Mouse (Mus musculus) forebrain, embryonic 11.5 days (tissue): Measurements from ENCODE around the gene Ccdc90b. TPM values are rescaled to one million over a fixed set of nuclear protein-coding genes. Genes with fewer than 3 reads are reported as not detected.

Experiments used
- ATAC-seq: fragments of 200-750 bp; cut with Nextera tagmentation; replicated peaks from 2 replicates; pipeline ENCODE4 v1.8.0; 2017; ENCODE audit warnings: moderate TSS enrichment; ENCODE audit not compliant: low FRiP score
- DNase-seq: peaks from one replicate; pipeline ENCODE4 v3.0.0-alpha.2; 2017; ENCODE audit warnings: low spot score
- H3K27ac ChIP-seq: fragments of 300-500 bp; sonication (generic); 2 replicates; pipeline ENCODE4 v1.5.1; 2014; ENCODE audit warnings: low read depth, low read length
- H3K27me3 ChIP-seq: fragments of 300-500 bp; sonication (generic); 2 replicates; pipeline ENCODE4 v1.6.1; 2014; ENCODE audit warnings: mild to moderate bottlenecking, low read length, mixed read lengths; ENCODE audit not compliant: control insufficient read depth, insufficient read depth
- H3K36me3 ChIP-seq: fragments of 300-500 bp; sonication (generic); 2 replicates; pipeline ENCODE4 v1.6.1; 2014; ENCODE audit warnings: mild to moderate bottlenecking, low read length, moderate library complexity, mixed read lengths; ENCODE audit not compliant: control insufficient read depth, insufficient read depth
- H3K4me1 ChIP-seq: fragments of 300-500 bp; sonication (generic); replicated peaks from 2 replicates; pipeline ENCODE4 v1.6.1; 2014; ENCODE audit warnings: low read length, mixed read lengths; ENCODE audit not compliant: control insufficient read depth, insufficient read depth
- H3K4me2 ChIP-seq: fragments of 300-500 bp; sonication (generic); 2 replicates; pipeline ENCODE4 v1.6.1; 2014; ENCODE audit warnings: low read depth, mild to moderate bottlenecking, low read length, moderate library complexity, mixed read lengths; ENCODE audit not compliant: severe bottlenecking
- H3K4me3 ChIP-seq: fragments of 300-500 bp; sonication (generic); 2 replicates; pipeline ENCODE4 v1.5.1; 2014; ENCODE audit warnings: low read depth, low read length
- H3K9ac ChIP-seq: fragments of 300-500 bp; sonication (generic); 2 replicates; pipeline ENCODE4 v1.6.1; 2014; ENCODE audit warnings: low read length
- H3K9me3 ChIP-seq: fragments of 300-500 bp; sonication (generic); 2 replicates; pipeline ENCODE4 v1.6.1; 2016; ENCODE audit warnings: low read length, mixed read lengths; ENCODE audit not compliant: control insufficient read depth
- WGBS: fragments of 180-500 bp; shearing (Covaris S2); extraction: QIAGEN DNeasy Blood & Tissue Kit; methylation state at CpG from one replicate; pipeline ENCODE4 v1.1.7; 2014; 5-methylcytosine and 5-hydroxymethylcytosine counted together
- polyA plus RNA-seq: library from polyadenylated mRNA; unstranded; fragments of >200 nt; fragmentation: Nextera tagmentation; extraction: Ambion mirVana; gene quantifications from 2 replicates; pipeline ENCODE4 v1.2.1, GENCODE M21; 2014

Gene Ccdc90b
- polyA plus RNA-seq, 1 experiment from 2014 or later = 78.9 TPM

DNA sequence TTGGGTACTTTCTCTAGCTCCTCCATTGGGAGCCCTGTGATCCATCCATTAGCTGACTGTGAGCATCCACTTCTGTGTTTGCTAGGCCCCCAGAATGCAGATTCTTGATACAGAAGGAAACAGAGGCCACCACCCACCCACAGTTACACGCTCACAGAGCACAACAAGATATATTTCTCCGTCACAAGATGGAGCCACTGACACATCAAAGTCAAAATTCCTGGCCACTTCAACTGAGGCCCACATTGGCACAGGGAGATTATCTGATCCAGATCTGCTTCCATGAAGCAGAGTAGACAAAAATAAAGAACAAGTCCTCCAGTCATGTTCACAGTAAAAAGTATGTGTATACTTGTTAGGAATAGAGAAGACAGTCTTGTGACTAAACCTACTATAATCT, 69.2 kb downstream of the Ccdc90b start:
- Histone ChIP-seq H3K4me3 (no peak overlapping the region), H3K9ac (no peak overlapping the region), H3K27me3 (no peaks in the 10 kb centered on the region), H3K4me2 (no peak overlapping the region), H3K27ac (no peak overlapping the region), H3K36me3 (no peaks in the 10 kb centered on the region), H3K9me3 (no peaks in the 10 kb centered on the region), H3K4me1 (no peaks in the 10 kb centered on the region)
- whole genome bisulfite sequencing = 41% methylated on average over 2 of the region's 2 CpGs
- ATAC-seq = no peak
- no peak for DNase-seq

Other genes with a start within 250 kb of the Ccdc90b start
- gene Ankrd42, start 76.0 kb downstream of the Ccdc90b start, polyA plus RNA-seq = 9.1 and 12.4 TPM in 2 replicates
- 24.3 and 26.0 TPM in 2 replicates for gene Pcf11, start 108.8 kb downstream of the Ccdc90b start, polyA plus RNA-seq
- gene Rab30, start 180.5 kb downstream of the Ccdc90b start, polyA plus RNA-seq = 18.2 and 19.1 TPM in 2 replicates